Mouse (Mus musculus): ENCODE measurements around the gene Lrrc19. TPM values are rescaled to one million over a fixed set of nuclear protein-coding genes. Genes with fewer than 3 reads are reported as not detected.

Lrrc19 gene
- polyA plus RNA-seq, 1 experiment from 2014 or later = not detected

GRCm38 (mm10) chr4:94614627-94615006, 35.3 kb downstream of the Lrrc19 start:
- WGBS (ENCODE audit: insufficient replicate concordance) = under 1% methylated on average over 18 of the region's 18 CpGs
- peak overlapping the region; percentile 96 for H3K4me2 ChIP-seq (ENCODE audit: low read depth, low read length)
- H3K36me3 ChIP-seq (replicated peaks; ENCODE audit: insufficient read depth, low read length) = no peaks in the 10 kb centered on the region
- ATAC-seq = peak; percentile 56; the same call in 1 of the 2 replicates
- H3K4me1 ChIP-seq (ENCODE audit: insufficient read depth) = peaks cover 9% of the 10 kb centered on the region
- no peak for TF ChIP-seq EP300 (IDR thresholded peaks at IDR 0.05; ENCODE audit: low read depth)
- no peak for TF ChIP-seq CTCF (IDR thresholded peaks at IDR 0.05; ENCODE audit: low read depth)
- H3K9ac ChIP-seq (replicated peaks) = peak overlapping the region; percentile 79
- peak overlapping the region; percentile 61 for H3K4me3 ChIP-seq (ENCODE audit: low read depth, low read length)
- no peaks in the 10 kb centered on the region for H3K27me3 ChIP-seq (ENCODE audit: insufficient read depth, low read length)
- DNase-seq = no peak
- H3K9me3 ChIP-seq (ENCODE audit: low read length) = no peaks in the 10 kb centered on the region
- peak overlapping the region; percentile 52; the same call in 1 of the 2 replicates for H3K27ac ChIP-seq (ENCODE audit: low read depth)

GRCm38 (mm10) chr4:94613972-94614626, 35.8 kb downstream of the Lrrc19 start, which contains the start of gene Ift74:
Ift74 (plus strand) TSS chr4:94614491.
- Histone ChIP-seq H3K9ac (replicated peaks) (peak within 1 kb of the TSS; percentile 79), H3K27ac (ENCODE audit: low read depth) (peak within 1 kb of the TSS; percentile 52), H3K4me2 (ENCODE audit: low read depth, low read length) (peak within 1 kb of the TSS; percentile 96), H3K4me3 (ENCODE audit: low read depth, low read length) (peak within 1 kb of the TSS; percentile 61), H3K9me3 (ENCODE audit: low read length) (no peaks in the 10 kb centered on the region), H3K36me3 (replicated peaks; ENCODE audit: insufficient read depth, low read length) (no peaks in the 10 kb centered on the region), H3K4me1 (ENCODE audit: insufficient read depth) (peaks cover 9% of the 10 kb centered on the region), H3K27me3 (ENCODE audit: insufficient read depth, low read length) (no peaks in the 10 kb centered on the region)
- DNase-seq (peak; percentile 93), ATAC-seq (peak; percentile 100)
- 2% methylated on average over 29 of the region's 29 CpGs for WGBS (ENCODE audit: insufficient replicate concordance)
- TF ChIP-seq CTCF (IDR thresholded peaks at IDR 0.05; ENCODE audit: low read depth) (no peak), EP300 (IDR thresholded peaks at IDR 0.05; ENCODE audit: low read depth) (peak; percentile 64; the same call in 1 of the 2 replicates)

GRCm38 (mm10) chr4:94610339-94610738, 39.6 kb downstream of the Lrrc19 start:
- no peak overlapping the region for H3K4me3 ChIP-seq (ENCODE audit: low read depth, low read length)
- no peaks in the 10 kb centered on the region for H3K27me3 ChIP-seq (ENCODE audit: insufficient read depth, low read length)
- no peak for DNase-seq
- 47% methylated on average over 3 of the region's 3 CpGs for WGBS (ENCODE audit: insufficient replicate concordance)
- H3K9me3 ChIP-seq (ENCODE audit: low read length) = no peaks in the 10 kb centered on the region
- H3K27ac ChIP-seq (ENCODE audit: low read depth) = no peak overlapping the region
- peaks cover 9% of the 10 kb centered on the region for H3K4me1 ChIP-seq (ENCODE audit: insufficient read depth)
- H3K4me2 ChIP-seq (ENCODE audit: low read depth, low read length) = no peak overlapping the region
- no peaks in the 10 kb centered on the region for H3K36me3 ChIP-seq (replicated peaks; ENCODE audit: insufficient read depth, low read length)
- no peak overlapping the region for H3K9ac ChIP-seq (replicated peaks)
- no peak for ATAC-seq
- TF ChIP-seq EP300 (IDR thresholded peaks at IDR 0.05; ENCODE audit: low read depth) = no peak
- TF ChIP-seq CTCF (IDR thresholded peaks at IDR 0.05; ENCODE audit: low read depth) = no peak

- no peak for DNase-seq
- Histone ChIP-seq H3K9me3 (ENCODE audit: low read length) (no peaks in the 10 kb centered on the region), H3K4me2 (ENCODE audit: low read depth, low read length) (no peak overlapping the region), H3K27me3 (ENCODE audit: insufficient read depth, low read length) (no peaks in the 10 kb centered on the region), H3K27ac (ENCODE audit: low read depth) (no peak overlapping the region), H3K36me3 (replicated peaks; ENCODE audit: insufficient read depth, low read length) (no peaks in the 10 kb centered on the region), H3K4me1 (ENCODE audit: insufficient read depth) (peaks cover 6% of the 10 kb centered on the region), H3K9ac (replicated peaks) (no peak overlapping the region), H3K4me3 (ENCODE audit: low read depth, low read length) (no peak overlapping the region)
- WGBS (ENCODE audit: insufficient replicate concordance) = 79% methylated on average over 2 of the region's 2 CpGs
- no peak for ATAC-seq
- TF ChIP-seq CTCF (IDR thresholded peaks at IDR 0.05; ENCODE audit: low read depth) (no peak), EP300 (IDR thresholded peaks at IDR 0.05; ENCODE audit: low read depth) (no peak)
These were observed 44.4 kb downstream of the Lrrc19 start for GRCm38 (mm10) chr4:94605591-94605990.

- DNase-seq (no peak), ATAC-seq (no peak)
- Histone ChIP-seq H3K27me3 (ENCODE audit: insufficient read depth, low read length) (no peaks in the 10 kb centered on the region), H3K4me3 (ENCODE audit: low read depth, low read length) (no peak overlapping the region), H3K36me3 (replicated peaks; ENCODE audit: insufficient read depth, low read length) (no peaks in the 10 kb centered on the region), H3K27ac (ENCODE audit: low read depth) (no peak overlapping the region), H3K9ac (replicated peaks) (no peak overlapping the region), H3K4me2 (ENCODE audit: low read depth, low read length) (no peak overlapping the region), H3K4me1 (ENCODE audit: insufficient read depth) (peaks cover 6% of the 10 kb centered on the region), H3K9me3 (ENCODE audit: low read length) (no peaks in the 10 kb centered on the region)
- WGBS (ENCODE audit: insufficient replicate concordance) = 73% methylated on average over 2 of the region's 2 CpGs
- TF ChIP-seq CTCF (IDR thresholded peaks at IDR 0.05; ENCODE audit: low read depth) (no peak), EP300 (IDR thresholded peaks at IDR 0.05; ENCODE audit: low read depth) (no peak)
These were observed 45.4 kb downstream of the Lrrc19 start for GRCm38 (mm10) chr4:94604452-94605019.

- H3K4me3 ChIP-seq (ENCODE audit: low read depth, low read length) = peak within 1 kb of the TSS; percentile 100
- H3K9me3 ChIP-seq (ENCODE audit: low read length) = no peaks in the 10 kb centered on the region
- DNase-seq (peak; percentile 92), ATAC-seq (peak; percentile 99)
- under 1% methylated on average over 48 of the region's 61 CpGs for WGBS (ENCODE audit: insufficient replicate concordance)
- peaks cover 6% of the 10 kb centered on the region for H3K4me1 ChIP-seq (ENCODE audit: insufficient read depth)
- peak within 1 kb of the TSS; percentile 96 for H3K27ac ChIP-seq (ENCODE audit: low read depth)
- H3K36me3 ChIP-seq (replicated peaks; ENCODE audit: insufficient read depth, low read length) = no peaks in the 10 kb centered on the region
- H3K9ac ChIP-seq (replicated peaks) = peak within 1 kb of the TSS; percentile 97
- TF ChIP-seq CTCF (IDR thresholded peaks at IDR 0.05; ENCODE audit: low read depth) (no peak), EP300 (IDR thresholded peaks at IDR 0.05; ENCODE audit: low read depth) (no peak)
- no peaks in the 10 kb centered on the region for H3K27me3 ChIP-seq (ENCODE audit: insufficient read depth, low read length)
- peak within 1 kb of the TSS; percentile 93 for H3K4me2 ChIP-seq (ENCODE audit: low read depth, low read length)
These were observed 46.8 kb downstream of the Lrrc19 start, which contains the start of gene Plaa for GRCm38 (mm10) chr4:94603031-94603629. Plaa (minus strand) TSS chr4:94603244.
